Mouse (Mus musculus) thymus, postnatal 25 days (tissue): Measurements from ENCODE around the gene Col8a2.

ENCODE experiments used
- DNase-seq: peaks from one replicate; pipeline ENCODE4 v3.0.0; 2022

Col8a2 gene

GRCm38 (mm10) chr4:126261266-126261665 lies 25.3 kb upstream of the Col8a2 start:
- DNase-seq, result no peak

- DNase-seq, result no peak
Observed at GRCm38 (mm10) chr4:126261675-126262074, 24.9 kb upstream of the Col8a2 start.

GRCm38 (mm10) chr4:126262119-126262807 lies 24.3 kb upstream of the Col8a2 start, which contains the start of gene Trappc3:
TSS of gene Trappc3 (plus strand) at chr4:126262325.
- DNase-seq, result peak; percentile 99

GRCm38 (mm10) chr4:126269292-126269691 lies 17.3 kb upstream of the Col8a2 start:
- no peak for DNase-seq

- no peak for DNase-seq
Observed at GRCm38 (mm10) chr4:126273753-126274152, 12.8 kb upstream of the Col8a2 start.

GRCm38 (mm10) chr4:126275081-126275480 lies 11.5 kb upstream of the Col8a2 start:
- DNase-seq, result no peak

GRCm38 (mm10) chr4:126275681-126276131 lies 10.9 kb upstream of the Col8a2 start:
- no peak for DNase-seq

GRCm38 (mm10) chr4:126277906-126278564 lies 8.6 kb upstream of the Col8a2 start:
- DNase-seq, result peak; percentile 48

- no peak for DNase-seq
Observed at GRCm38 (mm10) chr4:126278565-126278915, 8.1 kb upstream of the Col8a2 start.

- DNase-seq, result no peak
Observed at GRCm38 (mm10) chr4:126278961-126279360, 7.6 kb upstream of the Col8a2 start.

- no peak for DNase-seq
Observed at GRCm38 (mm10) chr4:126281706-126282105, 4.9 kb upstream of the Col8a2 start.

GRCm38 (mm10) chr4:126283582-126283981 lies 3.0 kb upstream of the Col8a2 start:
- DNase-seq, result no peak

GRCm38 (mm10) chr4:126287302-126287995 lies 856 bp downstream of the Col8a2 start:
- DNase-seq, result no peak

- DNase-seq, result no peak
Observed at GRCm38 (mm10) chr4:126288085-126288666, 1.6 kb downstream of the Col8a2 start.

- DNase-seq, result no peak
Observed at GRCm38 (mm10) chr4:126290314-126290713, 3.7 kb downstream of the Col8a2 start.

GRCm38 (mm10) chr4:126291196-126291595 lies 4.6 kb downstream of the Col8a2 start:
- DNase-seq, result no peak

- no peak for DNase-seq
Observed at GRCm38 (mm10) chr4:126295152-126295551, 8.6 kb downstream of the Col8a2 start.

GRCm38 (mm10) chr4:126295937-126296336 lies 9.3 kb downstream of the Col8a2 start:
- no peak for DNase-seq

GRCm38 (mm10) chr4:126296617-126297101 lies 10.1 kb downstream of the Col8a2 start:
- peak; percentile 8 for DNase-seq

GRCm38 (mm10) chr4:126300916-126301583 lies 14.5 kb downstream of the Col8a2 start:
- DNase-seq, result no peak

- DNase-seq, result no peak
Observed at GRCm38 (mm10) chr4:126301584-126302309, 15.2 kb downstream of the Col8a2 start.

- no peak for DNase-seq
Observed at GRCm38 (mm10) chr4:126303877-126304276, 17.3 kb downstream of the Col8a2 start.
